Mouse (Mus musculus) MEL (cell line): ENCODE measurements around the gene Ift52. TPM values are rescaled to one million over a fixed set of nuclear protein-coding genes. Genes with fewer than 3 reads are reported as not detected.
A peak's percentile ranks its signal among the peaks of the same experiment; 100 is the strongest.

ENCODE experiments used
- DNase-seq: peaks from one replicate; pipeline ENCODE4 v3.0.0; 2011; ENCODE audit warnings: low read depth, low spot score
- H3K27ac ChIP-seq: 2 replicates; pipeline ENCODE4 v1.5.1; 2012; ENCODE audit warnings: low read depth, mild to moderate bottlenecking, control low read depth, low read length, moderate library complexity; ENCODE audit not compliant: control insufficient read depth
- H3K27me3 ChIP-seq, 2 experiments: fragments of 150-350 bp in 1 of 2; sonication (generic) in 1 of 2; 2 replicates each; pipeline ENCODE4 v1.6.1; 2012; ENCODE audit warnings: low read length in 2 of 2, mild to moderate bottlenecking in 2 of 2, improper control_type of control experiment in 1 of 2, moderate library complexity in 1 of 2; ENCODE audit not compliant: insufficient read depth in 2 of 2, control insufficient read depth in 1 of 2
- H3K36me3 ChIP-seq, 2 experiments: 2 replicates each; pipeline ENCODE4 v1.6.1; 2012 to 2014; ENCODE audit warnings: low read length in 2 of 2, improper control_type of control experiment in 1 of 2, inconsistent platforms in 1 of 2, mild to moderate bottlenecking in 1 of 2; ENCODE audit not compliant: insufficient read depth in 2 of 2, control insufficient read depth in 1 of 2
- H3K4me1 ChIP-seq, 2 experiments: fragments of 150-350 bp in 1 of 2; sonication (generic) in 1 of 2; 2 replicates each; pipeline ENCODE4 v1.6.1; 2012; ENCODE audit warnings: low read length in 2 of 2, improper control_type of control experiment in 1 of 2, mild to moderate bottlenecking in 1 of 2; ENCODE audit not compliant: insufficient read depth in 2 of 2, control insufficient read depth in 1 of 2
- H3K4me3 ChIP-seq, 2 experiments: fragments of 150-350 bp in 1 of 2; sonication (generic) in 1 of 2; 2 replicates each; pipeline ENCODE4 v1.5.1; 2012; ENCODE audit warnings: low read depth in 2 of 2, low read length in 2 of 2, mild to moderate bottlenecking in 2 of 2, moderate library complexity in 2 of 2, control low read depth in 1 of 2, improper control_type of control experiment in 1 of 2; ENCODE audit not compliant: control insufficient read depth in 1 of 2, insufficient read depth in 1 of 2
- H3K79me2 ChIP-seq: 2 replicates; pipeline ENCODE4 v1.6.1; 2012; ENCODE audit warnings: mild to moderate bottlenecking, low read length, moderate library complexity; ENCODE audit not compliant: control insufficient read depth, poor library complexity, insufficient read depth
- H3K9ac ChIP-seq: 2 replicates; pipeline ENCODE4 v1.6.1; 2012; ENCODE audit warnings: low read depth, mild to moderate bottlenecking, control low read depth, low read length, moderate library complexity; ENCODE audit not compliant: control insufficient read depth, poor library complexity, severe bottlenecking
- H3K9me3 ChIP-seq: fragments of 150-350 bp; sonication (generic); replicated peaks from 2 replicates; pipeline ENCODE4 v1.6.1; 2012; ENCODE audit warnings: mild to moderate bottlenecking, low read length, improper control_type of control experiment, moderate library complexity; ENCODE audit not compliant: insufficient read depth
- BHLHE40 ChIP-seq: IDR thresholded peaks from 2 replicates; pipeline ENCODE4 v1.6.1; 2012; ENCODE audit warnings: low read depth, mild to moderate bottlenecking, inconsistent platforms, low read length, improper control_type of control experiment, borderline replicate concordance
- CHD1 ChIP-seq: IDR thresholded peaks from 2 replicates; pipeline ENCODE4 v1.6.1; 2012; ENCODE audit warnings: low read depth, mild to moderate bottlenecking, inconsistent platforms, low read length, improper control_type of control experiment
- CHD2 ChIP-seq: IDR thresholded peaks from 2 replicates; pipeline ENCODE4 v1.6.1; 2011; ENCODE audit warnings: low read length, improper control_type of control experiment
- ELF1 ChIP-seq: IDR thresholded peaks from 2 replicates; pipeline ENCODE4 v1.6.1; 2014; ENCODE audit warnings: low read depth, mild to moderate bottlenecking, inconsistent platforms, low read length, improper control_type of control experiment, moderate library complexity
- HCFC1 ChIP-seq: IDR thresholded peaks from 2 replicates; pipeline ENCODE4 v1.6.1; 2012; ENCODE audit warnings: low read depth, mild to moderate bottlenecking, inconsistent platforms, low read length, improper control_type of control experiment, moderate library complexity
- JUND ChIP-seq: IDR thresholded peaks from 2 replicates; pipeline ENCODE4 v1.6.1; 2011; ENCODE audit warnings: low read depth, mild to moderate bottlenecking, improper control_type of control experiment, low read length
- MAX ChIP-seq: IDR thresholded peaks from 2 replicates; pipeline ENCODE4 v1.6.1; 2011; ENCODE audit warnings: low read length, improper control_type of control experiment
- MEF2A ChIP-seq: IDR thresholded peaks from 2 replicates; pipeline ENCODE4 v1.6.1; 2014; ENCODE audit warnings: low read depth, mild to moderate bottlenecking, inconsistent platforms, low read length, improper control_type of control experiment; ENCODE audit not compliant: poor library complexity, insufficient replicate concordance, severe bottlenecking; ENCODE audit errors: extremely low read depth
- MXI1 ChIP-seq: IDR thresholded peaks from 2 replicates; pipeline ENCODE4 v1.6.1; 2011; ENCODE audit warnings: mild to moderate bottlenecking, low read depth, low read length, improper control_type of control experiment
- MYB ChIP-seq: IDR thresholded peaks from 2 replicates; pipeline ENCODE4 v1.6.1; 2011; ENCODE audit warnings: mild to moderate bottlenecking, low read depth, low read length, improper control_type of control experiment
- MYC ChIP-seq: IDR thresholded peaks from 2 replicates; pipeline ENCODE4 v1.6.1; 2011; ENCODE audit warnings: low read depth, mild to moderate bottlenecking, low read length, improper control_type of control experiment, moderate library complexity
- NELFE ChIP-seq: IDR thresholded peaks from 2 replicates; pipeline ENCODE4 v1.6.1; 2011; ENCODE audit warnings: low read depth, low read length, improper control_type of control experiment
- POLR2A ChIP-seq, 2 experiments: IDR thresholded peaks; 2 replicates each; pipeline ENCODE4 v1.6.1; 2011 to 2012; ENCODE audit warnings: low read length in 2 of 2, mild to moderate bottlenecking in 2 of 2, control low read depth in 1 of 2, improper control_type of control experiment in 1 of 2, low read depth in 1 of 2, moderate library complexity in 1 of 2; ENCODE audit not compliant: control insufficient read depth in 1 of 2, insufficient read depth in 1 of 2, poor library complexity in 1 of 2
- POLR2AphosphoS2 ChIP-seq: IDR thresholded peaks from 2 replicates; pipeline ENCODE4 v1.6.1; 2011; ENCODE audit warnings: low read length, improper control_type of control experiment
- POLR2AphosphoS5 ChIP-seq: IDR thresholded peaks from 2 replicates; pipeline ENCODE4 v1.6.1; 2012; ENCODE audit warnings: low read depth, borderline replicate concordance, mild to moderate bottlenecking, inconsistent platforms, low read length, moderate library complexity, mixed read lengths
- RAD21 ChIP-seq: IDR thresholded peaks from 2 replicates; pipeline ENCODE4 v1.6.1; 2011; ENCODE audit warnings: mild to moderate bottlenecking, low read depth, low read length, improper control_type of control experiment
- RCOR1 ChIP-seq: IDR thresholded peaks from 2 replicates; pipeline ENCODE4 v1.6.1; 2012; ENCODE audit warnings: low read depth, mild to moderate bottlenecking, inconsistent platforms, low read length, improper control_type of control experiment
- SIN3A ChIP-seq: IDR thresholded peaks from 2 replicates; pipeline ENCODE4 v1.6.1; 2012; ENCODE audit warnings: low read length, improper control_type of control experiment, inconsistent platforms
- TAL1 ChIP-seq: IDR thresholded peaks from 2 replicates; pipeline ENCODE4 v1.6.1; 2012; ENCODE audit warnings: mild to moderate bottlenecking, inconsistent platforms, low read length, moderate library complexity, mixed read lengths
- UBTF ChIP-seq: IDR thresholded peaks from 2 replicates; pipeline ENCODE4 v1.6.1; 2012; ENCODE audit warnings: low read depth, mild to moderate bottlenecking, inconsistent platforms, low read length, improper control_type of control experiment, moderate library complexity, borderline replicate concordance; ENCODE audit not compliant: insufficient read depth
- USF1 ChIP-seq: IDR thresholded peaks from 2 replicates; pipeline ENCODE4 v1.6.1; 2014; ENCODE audit warnings: low read depth, mild to moderate bottlenecking, inconsistent platforms, low read length, improper control_type of control experiment, moderate library complexity
- ZKSCAN1 ChIP-seq: IDR thresholded peaks from 2 replicates; pipeline ENCODE4 v1.6.1; 2012; ENCODE audit warnings: low read depth, mild to moderate bottlenecking, inconsistent platforms, low read length, improper control_type of control experiment, moderate library complexity
- ZMIZ1 ChIP-seq: IDR thresholded peaks from 2 replicates; pipeline ENCODE4 v1.6.1; 2012; ENCODE audit warnings: low read depth, mild to moderate bottlenecking, inconsistent platforms, low read length, improper control_type of control experiment, moderate library complexity
- ZNF384 ChIP-seq: IDR thresholded peaks from 2 replicates; pipeline ENCODE4 v1.6.1; 2012; ENCODE audit warnings: low read depth, mild to moderate bottlenecking, inconsistent platforms, low read length, improper control_type of control experiment
- polyA plus RNA-seq, 2 experiments: library from polyadenylated mRNA; stranded (reverse) in 1 of 2; unstranded in 1 of 2; fragments of >175 nt in 1 of 2; fragments of >200 nt in 1 of 2; gene quantifications; 2 replicates each; pipeline versions ENCODE4 v1.2.1 to v1.2.4; 2012; ENCODE audit warnings: low replicate concordance in 2 of 2, low read depth in 1 of 2; ENCODE audit not compliant: insufficient read length in 2 of 2, insufficient read depth in 1 of 2, missing spikeins in 1 of 2
- total RNA-seq: library from RNA; depleted of rRNA; stranded (reverse); fragments of 300-350 nt; gene quantifications from 2 replicates; pipeline ENCODE4 v1.2.3, GENCODE M21; 2012

The Ift52 gene
- total and polyA plus RNA-seq, 3 experiments, result 10.9 to 32.7 TPM; not detected in 1

DNA sequence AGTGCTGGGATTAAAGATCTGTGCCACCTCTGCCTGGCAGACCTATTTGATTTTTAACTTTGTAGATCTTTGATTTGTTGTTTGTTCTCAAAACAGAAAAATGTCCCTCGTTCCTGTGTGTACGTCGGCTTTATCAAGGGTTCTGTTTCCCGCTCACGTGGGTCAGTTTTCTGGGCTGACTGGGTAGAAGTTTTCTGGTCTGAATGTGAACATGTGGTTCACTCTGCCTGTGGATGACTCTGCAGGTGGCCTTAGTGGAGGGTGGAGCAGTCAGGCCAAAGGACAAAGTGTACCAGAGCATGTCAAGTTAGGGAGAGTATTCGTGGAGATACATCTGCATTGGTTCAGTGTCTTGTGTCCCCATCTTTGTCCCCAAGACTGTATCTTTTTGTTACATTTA, 32.8 kb upstream of the Ift52 start:
- Histone ChIP-seq H3K27me3 (peaks cover 3 to 5% of the 10 kb centered on the region in 2 experiments; a peak in 3 of 4 replicates), H3K4me1 (peaks cover 0 to 2% of the 10 kb centered on the region in 2 experiments; a peak in 1 of 4 replicates)
- TF ChIP-seq SIN3A (no peak), RCOR1 (no peak), MYC (no peak), USF1 (no peak), JUND (no peak), TAL1 (no peak), NELFE (no peak), MAX (no peak), UBTF (no peak), POLR2A (IDR thresholded peaks at IDR 0.05; ENCODE audit: control insufficient read depth in 1 of 2, insufficient read depth in 1 of 2, low read depth in 1 of 2, low read length in 2 of 2, poor library complexity in 1 of 2) (no peak), ELF1 (no peak), HCFC1 (no peak)

GRCm38 (mm10) chr2:162985923-162986322, 31.2 kb upstream of the Ift52 start:
- Histone ChIP-seq H3K4me1 (no peaks in the 10 kb centered on the region), H3K27me3 (peaks cover 3 to 5% of the 10 kb centered on the region in 2 experiments; a peak in 3 of 4 replicates), H3K79me2 (no peaks in the 10 kb centered on the region), H3K9ac (no peak overlapping the region), H3K9me3 (no peaks in the 10 kb centered on the region), H3K4me3 (no peak overlapping the region), H3K27ac (no peak overlapping the region), H3K36me3 (no peaks in the 10 kb centered on the region)
- no peak for DNase-seq
- no peak for TF ChIP-seq ZMIZ1
- peak; percentile 75 for TF ChIP-seq ZNF384

More for the DNA sequence above, 32.8 kb upstream of the Ift52 start:
- no peak overlapping the region for H3K9ac ChIP-seq
- H3K36me3 ChIP-seq, result no peaks in the 10 kb centered on the region
- H3K4me3 ChIP-seq, result no peak overlapping the region
- no peak overlapping the region for H3K27ac ChIP-seq
- no peaks in the 10 kb centered on the region for H3K9me3 ChIP-seq
- H3K79me2 ChIP-seq, result no peaks in the 10 kb centered on the region
- no peak for DNase-seq

DNA sequence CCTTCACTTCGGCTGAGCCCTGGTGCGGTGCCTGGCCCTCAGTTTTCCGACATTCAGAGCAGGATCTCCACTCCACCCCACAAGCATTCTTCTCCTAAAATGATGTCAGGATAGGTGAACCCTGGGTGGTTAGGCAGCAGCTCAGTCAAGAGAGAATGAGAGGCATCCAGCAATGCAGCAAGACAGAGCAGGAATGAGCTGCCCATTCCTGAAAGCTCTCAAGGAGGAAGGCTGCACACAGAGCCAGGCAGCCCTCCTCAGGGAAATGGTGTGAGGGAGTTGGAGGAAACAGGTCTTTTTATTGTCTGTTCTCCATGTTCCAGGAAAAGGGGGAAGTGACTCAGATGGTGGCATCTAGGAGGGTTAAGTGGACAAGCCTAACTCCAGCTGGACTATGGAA, 30.4 kb upstream of the Ift52 start:
- Histone ChIP-seq H3K4me1 (no peaks in the 10 kb centered on the region), H3K27ac (no peak overlapping the region), H3K79me2 (no peaks in the 10 kb centered on the region), H3K36me3 (no peaks in the 10 kb centered on the region), H3K27me3 (peaks cover 3 to 5% of the 10 kb centered on the region in 2 experiments; a peak in 3 of 4 replicates), H3K4me3 (no peak overlapping the region), H3K9ac (no peak overlapping the region), H3K9me3 (no peaks in the 10 kb centered on the region)
- no peak for DNase-seq
- TF ChIP-seq MXI1, result no peak
- TF ChIP-seq UBTF, result no peak
- TF ChIP-seq POLR2AphosphoS5, result no peak
- no peak for TF ChIP-seq RAD21
- TF ChIP-seq CHD2, result no peak
- no peak for TF ChIP-seq MYB
- TF ChIP-seq CHD1, result no peak
- TF ChIP-seq MYC, result no peak
- TF ChIP-seq POLR2AphosphoS2, result no peak
- TF ChIP-seq BHLHE40, result no peak
- no peak for TF ChIP-seq MEF2A
- TF ChIP-seq TAL1, result no peak
- no peak for TF ChIP-seq ZMIZ1
- no peak for TF ChIP-seq ZKSCAN1
